Mouse (Mus musculus): ENCODE results near the gene Ntrk3. TPM values are rescaled to one million over a fixed set of nuclear protein-coding genes. Genes with fewer than 3 reads are reported as not detected.

Gene Ntrk3
- polyA plus RNA-seq, 1 experiment from 2014 or later: 2.6 TPM

GRCm38 (mm10) chr7:78660832-78661231 lies 77.0 kb downstream of the Ntrk3 start:
- 76% methylated on average over 7 of the region's 7 CpGs for WGBS
- no peak overlapping the region for H3K9ac ChIP-seq
- H3K4me1 ChIP-seq: no peaks in the 10 kb centered on the region
- H3K27ac ChIP-seq: no peak overlapping the region
- ATAC-seq (ENCODE audit: insufficient number of reproducible peaks, insufficient read depth, low FRiP score, low TSS enrichment): no peak
- H3K4me3 ChIP-seq: no peak overlapping the region
- no peak overlapping the region for H3K4me2 ChIP-seq (replicated peaks)
- no peaks in the 10 kb centered on the region for H3K27me3 ChIP-seq
- no peaks in the 10 kb centered on the region for H3K9me3 ChIP-seq
- no peaks in the 10 kb centered on the region for H3K36me3 ChIP-seq

- no peaks in the 10 kb centered on the region for H3K27me3 ChIP-seq
- H3K36me3 ChIP-seq: no peaks in the 10 kb centered on the region
- H3K4me3 ChIP-seq: no peak overlapping the region
- H3K27ac ChIP-seq: no peak overlapping the region
- WGBS: 76% methylated on average over 2 of the region's 2 CpGs
- H3K9ac ChIP-seq: no peak overlapping the region
- no peak for ATAC-seq (ENCODE audit: insufficient number of reproducible peaks, insufficient read depth, low FRiP score, low TSS enrichment)
- H3K9me3 ChIP-seq: no peaks in the 10 kb centered on the region
- H3K4me1 ChIP-seq: no peaks in the 10 kb centered on the region
- H3K4me2 ChIP-seq (replicated peaks): no peak overlapping the region
Measured at GRCm38 (mm10) chr7:78659846-78660245, 78.0 kb downstream of the Ntrk3 start.

- Histone ChIP-seq H3K9ac (no peak overlapping the region), H3K27me3 (no peaks in the 10 kb centered on the region), H3K4me1 (no peaks in the 10 kb centered on the region), H3K9me3 (no peaks in the 10 kb centered on the region), H3K4me2 (replicated peaks) (no peak overlapping the region), H3K36me3 (no peaks in the 10 kb centered on the region), H3K27ac (no peak overlapping the region), H3K4me3 (no peak overlapping the region)
- 55% methylated on average over 10 of the region's 10 CpGs for WGBS
- no peak for ATAC-seq (ENCODE audit: insufficient number of reproducible peaks, insufficient read depth, low FRiP score, low TSS enrichment)
Measured at GRCm38 (mm10) chr7:78658026-78658425, 79.8 kb downstream of the Ntrk3 start.

GRCm38 (mm10) chr7:78656181-78656580 lies 81.6 kb downstream of the Ntrk3 start:
- no peak overlapping the region for H3K9ac ChIP-seq
- no peaks in the 10 kb centered on the region for H3K27me3 ChIP-seq
- no peak for ATAC-seq (ENCODE audit: insufficient number of reproducible peaks, insufficient read depth, low FRiP score, low TSS enrichment)

GRCm38 (mm10) chr7:78653686-78654085 lies 84.1 kb downstream of the Ntrk3 start:
- Histone ChIP-seq H3K4me2 (replicated peaks) (no peak overlapping the region), H3K9me3 (no peaks in the 10 kb centered on the region), H3K9ac (no peak overlapping the region), H3K36me3 (no peaks in the 10 kb centered on the region), H3K27ac (no peak overlapping the region), H3K27me3 (no peaks in the 10 kb centered on the region), H3K4me3 (no peak overlapping the region), H3K4me1 (no peaks in the 10 kb centered on the region)
- no peak for ATAC-seq (ENCODE audit: insufficient number of reproducible peaks, insufficient read depth, low FRiP score, low TSS enrichment)
- 22% methylated on average over 4 of the region's 4 CpGs for WGBS

More at GRCm38 (mm10) chr7:78656181-78656580, 81.6 kb downstream of the Ntrk3 start:
- no peak overlapping the region for H3K4me3 ChIP-seq
- no peak overlapping the region for H3K27ac ChIP-seq
- no peaks in the 10 kb centered on the region for H3K4me1 ChIP-seq
- H3K4me2 ChIP-seq (replicated peaks): no peak overlapping the region
- no peaks in the 10 kb centered on the region for H3K9me3 ChIP-seq
- no peaks in the 10 kb centered on the region for H3K36me3 ChIP-seq
- WGBS: 59% methylated on average over 3 of the region's 3 CpGs

GRCm38 (mm10) chr7:78652296-78652695 lies 85.5 kb downstream of the Ntrk3 start:
- no peaks in the 10 kb centered on the region for H3K36me3 ChIP-seq
- ATAC-seq (ENCODE audit: insufficient number of reproducible peaks, insufficient read depth, low FRiP score, low TSS enrichment): no peak
- H3K9ac ChIP-seq: no peak overlapping the region
- H3K4me2 ChIP-seq (replicated peaks): no peak overlapping the region
- no peak overlapping the region for H3K4me3 ChIP-seq
- H3K4me1 ChIP-seq: no peaks in the 10 kb centered on the region
- no peaks in the 10 kb centered on the region for H3K27me3 ChIP-seq
- H3K27ac ChIP-seq: no peak overlapping the region
- 74% methylated on average over 1 of the region's 1 CpGs for WGBS
- no peaks in the 10 kb centered on the region for H3K9me3 ChIP-seq

- ATAC-seq (ENCODE audit: insufficient number of reproducible peaks, insufficient read depth, low FRiP score, low TSS enrichment): no peak
- WGBS: 46% methylated on average over 1 of the region's 1 CpGs
Measured at GRCm38 (mm10) chr7:78651540-78651939, 86.3 kb downstream of the Ntrk3 start.

GRCm38 (mm10) chr7:78643667-78644066 lies 94.1 kb downstream of the Ntrk3 start:
- H3K27ac ChIP-seq: no peak overlapping the region
- no peaks in the 10 kb centered on the region for H3K27me3 ChIP-seq
- no peak overlapping the region for H3K4me3 ChIP-seq
- H3K36me3 ChIP-seq: no peaks in the 10 kb centered on the region
- no peaks in the 10 kb centered on the region for H3K4me1 ChIP-seq
- ATAC-seq (ENCODE audit: insufficient number of reproducible peaks, insufficient read depth, low FRiP score, low TSS enrichment): no peak
- no peaks in the 10 kb centered on the region for H3K9me3 ChIP-seq
- no peak overlapping the region for H3K4me2 ChIP-seq (replicated peaks)
- no peak overlapping the region for H3K9ac ChIP-seq
- WGBS: 53% methylated on average over 6 of the region's 6 CpGs

More at GRCm38 (mm10) chr7:78651540-78651939, 86.3 kb downstream of the Ntrk3 start:
- H3K4me3 ChIP-seq: no peak overlapping the region
- no peaks in the 10 kb centered on the region for H3K9me3 ChIP-seq
- no peaks in the 10 kb centered on the region for H3K4me1 ChIP-seq
- no peaks in the 10 kb centered on the region for H3K27me3 ChIP-seq
- no peaks in the 10 kb centered on the region for H3K36me3 ChIP-seq
- H3K9ac ChIP-seq: no peak overlapping the region
- no peak overlapping the region for H3K27ac ChIP-seq
- H3K4me2 ChIP-seq (replicated peaks): no peak overlapping the region

GRCm38 (mm10) chr7:78623686-78624085 lies 114.1 kb downstream of the Ntrk3 start:
- 76% methylated on average over 4 of the region's 4 CpGs for WGBS
- H3K36me3 ChIP-seq: no peaks in the 10 kb centered on the region
- no peak overlapping the region for H3K9ac ChIP-seq
- no peaks in the 10 kb centered on the region for H3K9me3 ChIP-seq
- H3K4me1 ChIP-seq: peaks cover 7% of the 10 kb centered on the region; the same call in 1 of the 2 replicates
- H3K27ac ChIP-seq: no peak overlapping the region
- no peak overlapping the region for H3K4me3 ChIP-seq
- no peak for ATAC-seq (ENCODE audit: insufficient number of reproducible peaks, insufficient read depth, low FRiP score, low TSS enrichment)
- H3K27me3 ChIP-seq: no peaks in the 10 kb centered on the region
- H3K4me2 ChIP-seq (replicated peaks): no peak overlapping the region

- no peak for ATAC-seq (ENCODE audit: insufficient number of reproducible peaks, insufficient read depth, low FRiP score, low TSS enrichment)
- Histone ChIP-seq H3K36me3 (no peaks in the 10 kb centered on the region), H3K27ac (no peak overlapping the region), H3K9me3 (no peaks in the 10 kb centered on the region), H3K4me1 (peaks cover 7% of the 10 kb centered on the region; the same call in 1 of the 2 replicates), H3K27me3 (no peaks in the 10 kb centered on the region), H3K9ac (no peak overlapping the region), H3K4me3 (no peak overlapping the region), H3K4me2 (replicated peaks) (no peak overlapping the region)
- WGBS: 44% methylated on average over 4 of the region's 4 CpGs
Measured at GRCm38 (mm10) chr7:78621115-78621514, 116.7 kb downstream of the Ntrk3 start.

- H3K27ac ChIP-seq: no peak overlapping the region
- H3K4me3 ChIP-seq: no peak overlapping the region
- no peaks in the 10 kb centered on the region for H3K36me3 ChIP-seq
- H3K4me1 ChIP-seq: peaks cover 7% of the 10 kb centered on the region; the same call in 1 of the 2 replicates
- no peaks in the 10 kb centered on the region for H3K9me3 ChIP-seq
- H3K9ac ChIP-seq: no peak overlapping the region
- 34% methylated on average over 9 of the region's 9 CpGs for WGBS
- ATAC-seq (ENCODE audit: insufficient number of reproducible peaks, insufficient read depth, low FRiP score, low TSS enrichment): no peak
- H3K4me2 ChIP-seq (replicated peaks): no peak overlapping the region
- H3K27me3 ChIP-seq: no peaks in the 10 kb centered on the region
Measured at GRCm38 (mm10) chr7:78619818-78620577, 117.8 kb downstream of the Ntrk3 start.

GRCm38 (mm10) chr7:78605538-78606130 lies 132.2 kb downstream of the Ntrk3 start:
- Histone ChIP-seq H3K4me2 (replicated peaks) (no peak overlapping the region), H3K36me3 (no peaks in the 10 kb centered on the region), H3K9ac (no peak overlapping the region), H3K4me3 (no peak overlapping the region), H3K27me3 (no peaks in the 10 kb centered on the region), H3K4me1 (no peaks in the 10 kb centered on the region; the same call in 1 of the 2 replicates), H3K9me3 (no peaks in the 10 kb centered on the region), H3K27ac (no peak overlapping the region)
- 29% methylated on average over 5 of the region's 5 CpGs for WGBS
- no peak for ATAC-seq (ENCODE audit: insufficient number of reproducible peaks, insufficient read depth, low FRiP score, low TSS enrichment)
